Mouse (Mus musculus): ENCODE measurements around the gene Bcl2a1c.
"Not testable (repeated sequence)": the region's sequence is repeated elsewhere in the genome, so short reads cannot be mapped to it uniquely, and the experiment has no call there.

Gene Bcl2a1c

GRCm38 (mm10) chr9:114329855-114330254 lies at the start of gene Bcl2a1c:
Gene Bcl2a1c (plus strand): TSS chr9:114330135.
- not testable (repeated sequence) for DNase-seq

GRCm38 (mm10) chr9:114305957-114306356 lies 24.0 kb upstream of the Bcl2a1c start:
- DNase-seq, result not testable (repeated sequence)

- not testable (repeated sequence) for DNase-seq
These were observed 18.2 kb upstream of the Bcl2a1c start for GRCm38 (mm10) chr9:114311752-114312151.

- DNase-seq, result peak; percentile 24 to 72
These were observed 11.9 kb upstream of the Bcl2a1c start for GRCm38 (mm10) chr9:114318021-114318420.

- no peak for DNase-seq
These were observed 3.8 kb upstream of the Bcl2a1c start for GRCm38 (mm10) chr9:114326011-114326748.

GRCm38 (mm10) chr9:114328332-114328731 lies 1.6 kb upstream of the Bcl2a1c start:
- not testable (repeated sequence) for DNase-seq

GRCm38 (mm10) chr9:114367783-114368470 lies 38.0 kb downstream of the Bcl2a1c start:
- peak; percentile 73 to 86 for DNase-seq

- no peak for DNase-seq
These were observed 38.5 kb downstream of the Bcl2a1c start for GRCm38 (mm10) chr9:114368471-114368858.

GRCm38 (mm10) chr9:114369389-114369788 lies 39.5 kb downstream of the Bcl2a1c start:
- DNase-seq, result not testable (repeated sequence)

- not testable (repeated sequence) for DNase-seq
These were observed 41.8 kb downstream of the Bcl2a1c start for GRCm38 (mm10) chr9:114371717-114372116.

- no peak for DNase-seq
These were observed 45.5 kb downstream of the Bcl2a1c start for GRCm38 (mm10) chr9:114375276-114375962.

GRCm38 (mm10) chr9:114377168-114377567 lies 47.2 kb downstream of the Bcl2a1c start:
- DNase-seq, result no peak

GRCm38 (mm10) chr9:114379871-114380270 lies 49.9 kb downstream of the Bcl2a1c start:
- peak in 1 of 2 experiments; percentile 45 for DNase-seq

All from kidney, adult 8-10 months (tissue).